Mouse (Mus musculus) neural tube, embryonic 11.5 days (tissue): ENCODE data around the gene Traf7. TPM values are rescaled to one million over a fixed set of nuclear protein-coding genes. Genes with fewer than 3 reads are reported as not detected.

Source experiments
- ATAC-seq: fragments of 200-750 bp; cut with Nextera tagmentation; 2 replicates; pipeline ENCODE4 v1.8.0; 2017; ENCODE audit warnings: moderate number of reproducible peaks, mild to moderate bottlenecking, moderate TSS enrichment, moderate library complexity; ENCODE audit not compliant: insufficient read depth, low FRiP score, low TSS enrichment
- DNase-seq: peaks from one replicate; pipeline ENCODE4 v3.0.0-alpha.2; 2015; ENCODE audit warnings: low spot score
- H3K27ac ChIP-seq: fragments of 300-500 bp; sonication (generic); 2 replicates; pipeline ENCODE4 v1.5.1; 2014; ENCODE audit warnings: low read depth, mild to moderate bottlenecking, low read length
- H3K27me3 ChIP-seq: fragments of 300-500 bp; sonication (generic); 2 replicates; pipeline ENCODE4 v1.6.1; 2014; ENCODE audit warnings: mild to moderate bottlenecking, low read length, mixed read lengths; ENCODE audit not compliant: control insufficient read depth, insufficient read depth
- H3K36me3 ChIP-seq: fragments of 300-500 bp; sonication (generic); 2 replicates; pipeline ENCODE4 v1.6.1; 2014; ENCODE audit warnings: mild to moderate bottlenecking, low read length, moderate library complexity, mixed read lengths; ENCODE audit not compliant: control insufficient read depth, insufficient read depth
- H3K4me1 ChIP-seq: fragments of 300-500 bp; sonication (generic); 2 replicates; pipeline ENCODE4 v1.6.1; 2014; ENCODE audit warnings: low read length, mixed read lengths; ENCODE audit not compliant: control insufficient read depth, insufficient read depth
- H3K4me2 ChIP-seq: fragments of 300-500 bp; sonication (generic); 2 replicates; pipeline ENCODE4 v1.6.1; 2014; ENCODE audit warnings: low read depth, mild to moderate bottlenecking, moderate library complexity
- H3K4me3 ChIP-seq: fragments of 300-500 bp; sonication (generic); 2 replicates; pipeline ENCODE4 v1.5.1; 2014; ENCODE audit warnings: low read depth, low read length
- H3K9ac ChIP-seq: fragments of 300-500 bp; sonication (generic); 2 replicates; pipeline ENCODE4 v1.6.1; 2014; ENCODE audit warnings: mild to moderate bottlenecking, low read length
- H3K9me3 ChIP-seq: fragments of 300-500 bp; sonication (generic); 2 replicates; pipeline ENCODE4 v1.6.1; 2016; ENCODE audit warnings: low read length; ENCODE audit not compliant: control insufficient read depth
- WGBS: fragments of 180-500 bp; shearing (Covaris S2); extraction: QIAGEN DNeasy Blood & Tissue Kit; methylation state at CpG from one replicate; pipeline ENCODE4 v1.1.7; 2014; 5-methylcytosine and 5-hydroxymethylcytosine counted together
- polyA plus RNA-seq: library from polyadenylated mRNA; unstranded; fragments of >200 nt; fragmentation: Nextera tagmentation; extraction: Ambion mirVana; gene quantifications from 2 replicates; pipeline ENCODE4 v1.2.1, GENCODE M21; 2014

The Traf7 gene
- polyA plus RNA-seq, 1 experiment from 2014 or later, result 88.1 TPM

DNA sequence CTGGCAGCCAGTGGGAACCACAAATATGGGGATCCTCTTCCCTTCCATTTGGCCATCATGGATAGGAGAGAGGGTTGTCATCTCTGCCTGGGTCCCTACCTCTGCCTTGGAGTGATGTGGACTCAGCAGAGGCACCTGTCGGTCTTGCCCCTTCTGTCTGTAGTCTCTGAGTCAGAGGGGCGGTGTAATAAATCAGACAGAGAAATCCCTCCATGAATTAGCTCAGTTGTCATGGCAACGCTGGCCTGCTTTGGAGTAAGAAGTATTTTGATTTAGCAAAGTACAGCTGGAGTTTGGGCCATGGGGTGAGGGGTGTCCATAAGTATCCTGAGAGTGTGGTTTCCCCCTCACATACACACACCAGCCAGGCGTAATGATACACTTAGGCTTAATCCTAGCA lies 37.3 kb downstream of the Traf7 start:
- H3K4me2 ChIP-seq, result peak overlapping the region; percentile 89; the same call in 1 of the 2 replicates
- H3K9me3 ChIP-seq, result no peaks in the 10 kb centered on the region
- DNase-seq, result no peak
- peaks cover 13% of the 10 kb centered on the region for H3K4me1 ChIP-seq
- no peaks in the 10 kb centered on the region for H3K36me3 ChIP-seq
- H3K27me3 ChIP-seq, result peaks cover 4% of the 10 kb centered on the region; the same call in 1 of the 2 replicates
- no peak overlapping the region for H3K27ac ChIP-seq
- no peak for ATAC-seq
- no peak overlapping the region for H3K4me3 ChIP-seq
- 72% methylated on average over 4 of the region's 4 CpGs for WGBS
- H3K9ac ChIP-seq, result no peak overlapping the region

DNA sequence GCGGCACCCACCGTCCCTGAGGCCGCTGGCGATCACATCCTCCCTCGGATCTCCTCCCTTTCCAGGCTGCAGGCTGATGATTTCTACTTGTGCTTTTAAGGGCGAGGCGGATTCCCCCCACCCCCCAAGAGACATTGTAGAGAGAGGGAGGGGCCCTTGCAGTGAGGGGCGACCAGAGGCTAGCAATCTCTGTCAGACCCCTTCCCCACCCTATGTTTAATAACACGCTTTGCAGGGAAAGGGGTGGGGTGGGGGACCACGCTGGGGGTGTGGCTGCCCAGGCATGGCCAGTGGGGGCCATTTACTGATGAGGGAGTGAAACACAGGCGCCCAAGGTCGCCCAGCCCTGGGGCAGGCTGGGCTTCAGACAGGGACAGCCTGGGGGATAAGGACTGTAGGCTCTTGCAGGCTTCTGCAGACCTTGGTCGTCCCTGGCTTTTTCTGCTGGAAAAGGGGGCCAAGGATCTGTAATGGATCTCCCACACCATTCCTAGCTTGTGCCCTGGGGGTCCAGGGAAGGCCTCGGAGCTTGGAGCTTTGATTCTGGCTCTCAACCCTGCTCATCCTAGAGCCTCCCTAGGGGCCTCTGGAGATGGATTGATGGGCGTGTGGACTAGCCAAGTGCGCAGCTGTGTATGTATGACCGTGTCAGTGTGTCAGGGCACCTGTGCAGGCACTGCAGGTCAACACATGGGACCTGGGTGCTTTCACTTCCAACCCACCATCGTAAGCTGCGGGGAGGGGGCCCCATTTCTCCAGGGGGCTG lies 38.3 kb downstream of the Traf7 start:
- WGBS, result 20% methylated on average over 17 of the region's 19 CpGs
- no peaks in the 10 kb centered on the region for H3K9me3 ChIP-seq
- H3K4me2 ChIP-seq, result peak overlapping the region; percentile 89
- H3K4me3 ChIP-seq, result peak overlapping the region; percentile 60
- H3K4me1 ChIP-seq, result peaks cover 13% of the 10 kb centered on the region
- DNase-seq, result peak; percentile 60
- ATAC-seq, result peak; percentile 37
- no peaks in the 10 kb centered on the region for H3K36me3 ChIP-seq
- peak overlapping the region; percentile 73 for H3K9ac ChIP-seq
- H3K27me3 ChIP-seq, result peaks cover 4% of the 10 kb centered on the region; the same call in 1 of the 2 replicates
- peak overlapping the region; percentile 76 for H3K27ac ChIP-seq

GRCm38 (mm10) chr17:24488662-24489264 lies 39.0 kb downstream of the Traf7 start:
- H3K27ac ChIP-seq, result peak overlapping the region; percentile 76
- peak overlapping the region; percentile 60 for H3K4me3 ChIP-seq
- under 1% methylated on average over 55 of the region's 81 CpGs for WGBS
- DNase-seq, result peak; percentile 68
- peaks cover 4% of the 10 kb centered on the region; the same call in 1 of the 2 replicates for H3K27me3 ChIP-seq
- peak overlapping the region; percentile 89 for H3K4me2 ChIP-seq
- H3K4me1 ChIP-seq, result peaks cover 13% of the 10 kb centered on the region
- peak overlapping the region; percentile 73 for H3K9ac ChIP-seq
- ATAC-seq, result peak; percentile 70
- H3K36me3 ChIP-seq, result no peaks in the 10 kb centered on the region
- H3K9me3 ChIP-seq, result no peaks in the 10 kb centered on the region

DNA sequence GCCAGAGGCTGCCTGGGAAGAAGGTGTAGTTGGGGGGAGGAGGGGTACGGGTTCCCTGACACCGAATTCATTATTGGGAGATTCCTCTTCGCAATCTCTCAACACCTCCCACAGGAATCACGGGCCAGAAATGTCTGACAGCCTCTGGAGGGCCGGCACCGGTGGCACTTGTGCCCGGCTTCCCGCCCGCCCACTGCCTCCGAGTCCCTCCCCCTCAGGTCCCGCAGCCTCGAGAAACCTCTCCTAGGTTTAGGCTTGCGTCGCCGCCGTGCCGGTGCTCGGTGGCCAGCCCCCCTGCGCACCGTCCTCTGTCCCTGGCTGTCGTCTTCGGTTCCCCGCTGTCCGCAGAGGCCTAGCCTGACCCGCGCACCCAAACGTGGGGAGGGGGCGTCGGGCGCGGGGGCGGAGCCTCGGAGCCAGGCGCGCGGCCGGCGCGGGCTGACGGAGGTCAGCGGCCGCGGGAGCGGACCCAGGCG lies 39.5 kb downstream of the Traf7 start, which contains the start of gene Caskin1:
TSS of gene Caskin1 (plus strand) at position 416 of the 476 bp plus-strand sequence.
- Histone ChIP-seq H3K4me1 (peaks cover 13% of the 10 kb centered on the region), H3K9me3 (no peaks in the 10 kb centered on the region), H3K27ac (peak within 1 kb of the TSS; percentile 76), H3K27me3 (peaks cover 4% of the 10 kb centered on the region; the same call in 1 of the 2 replicates), H3K4me3 (peak within 1 kb of the TSS; percentile 60), H3K9ac (peak within 1 kb of the TSS; percentile 73), H3K36me3 (no peaks in the 10 kb centered on the region), H3K4me2 (peak within 1 kb of the TSS; percentile 89)
- peak; percentile 72 for ATAC-seq
- DNase-seq, result peak; percentile 58
- WGBS, result 0% methylated on average over 45 of the region's 45 CpGs

DNA sequence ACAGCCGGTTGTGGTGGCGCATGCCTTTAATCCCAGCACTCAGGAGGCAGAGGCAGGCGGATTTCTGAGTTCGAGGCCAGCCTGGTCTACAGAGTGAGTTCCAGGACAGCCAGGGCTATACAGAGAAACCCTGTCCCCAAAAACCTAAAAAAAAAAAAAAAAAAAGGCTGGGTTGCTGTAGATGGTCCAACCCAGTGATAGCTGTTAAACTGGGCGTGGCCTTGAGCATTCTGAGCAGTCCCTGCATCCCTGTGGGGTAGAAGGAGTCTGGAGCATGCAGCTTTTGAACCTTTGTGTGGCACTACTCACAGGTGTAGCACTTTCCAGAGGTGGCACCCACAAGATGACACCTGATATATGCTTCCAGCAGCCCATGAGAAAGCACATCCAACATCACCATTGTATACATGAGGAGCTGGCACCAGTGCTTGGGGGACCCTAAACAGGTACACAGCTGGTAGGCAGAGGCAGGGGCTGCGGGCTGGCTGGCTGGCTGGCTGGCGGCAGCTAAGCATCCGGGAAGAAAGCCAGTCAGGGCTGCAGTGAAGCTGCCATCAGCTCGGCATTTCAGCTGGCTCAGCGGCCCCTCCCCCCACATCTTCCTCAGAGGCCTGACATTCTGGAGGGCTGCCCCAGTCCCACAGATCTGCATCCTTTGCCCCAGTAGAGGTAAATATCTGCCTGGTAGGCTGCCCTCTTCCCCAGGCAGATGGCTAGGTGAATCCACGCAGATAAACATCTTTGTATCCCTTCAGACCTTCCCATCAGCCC lies 42.5 kb downstream of the Traf7 start:
- Histone ChIP-seq H3K9me3 (no peaks in the 10 kb centered on the region), H3K4me3 (no peak overlapping the region), H3K4me1 (peaks cover 12% of the 10 kb centered on the region), H3K27ac (no peak overlapping the region), H3K27me3 (peaks cover 4% of the 10 kb centered on the region; the same call in 1 of the 2 replicates), H3K36me3 (no peaks in the 10 kb centered on the region), H3K9ac (no peak overlapping the region; the same call in 1 of the 2 replicates), H3K4me2 (no peak overlapping the region)
- 50% methylated on average over 11 of the region's 11 CpGs for WGBS
- ATAC-seq (no peak), DNase-seq (no peak)

GRCm38 (mm10) chr17:24483495-24483894 lies 44.2 kb downstream of the Traf7 start:
- Histone ChIP-seq H3K27me3 (peaks cover 4% of the 10 kb centered on the region; the same call in 1 of the 2 replicates), H3K4me2 (no peak overlapping the region), H3K4me3 (no peak overlapping the region), H3K9me3 (no peaks in the 10 kb centered on the region), H3K27ac (no peak overlapping the region), H3K9ac (no peak overlapping the region), H3K4me1 (no peaks in the 10 kb centered on the region), H3K36me3 (no peaks in the 10 kb centered on the region)
- ATAC-seq, result no peak
- DNase-seq, result no peak
- WGBS, result 72% methylated on average over 3 of the region's 3 CpGs

DNA sequence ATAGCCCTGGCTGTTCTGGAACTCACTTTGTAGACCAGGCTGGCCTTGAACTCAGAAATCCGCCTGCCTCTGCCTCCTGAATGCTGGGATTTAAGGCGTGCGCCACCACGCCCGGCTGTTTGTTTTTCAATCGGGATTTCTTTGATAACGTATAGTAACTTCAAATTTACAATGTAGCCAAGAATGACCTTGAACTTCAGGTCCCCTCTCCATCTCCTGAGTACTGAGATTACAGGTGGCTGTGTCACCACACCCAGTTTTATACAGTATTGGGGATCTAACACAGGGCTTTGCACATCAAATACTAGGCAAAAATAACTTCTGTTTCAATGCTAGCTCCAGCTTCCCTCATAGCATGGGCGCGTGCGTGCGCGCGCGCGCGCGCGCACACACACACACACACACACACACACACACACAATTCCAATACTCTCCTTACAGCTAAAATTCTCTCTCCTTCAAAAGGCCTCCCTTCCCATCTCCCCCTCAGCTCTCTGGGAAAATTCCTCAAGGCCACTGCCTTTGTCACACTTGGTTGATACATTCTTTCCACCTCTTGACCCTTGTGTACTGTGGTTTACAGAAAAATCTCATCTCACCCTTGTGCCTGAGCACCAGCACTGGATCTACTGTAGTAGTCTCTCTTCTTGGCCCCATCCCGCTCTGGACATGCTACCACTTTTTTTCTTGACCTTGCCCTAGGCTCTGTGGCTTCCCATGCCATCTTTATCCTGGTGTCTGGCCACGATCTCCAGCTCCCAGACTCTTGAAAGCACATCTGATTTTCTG lies 46.5 kb downstream of the Traf7 start:
- ATAC-seq (no peak), DNase-seq (no peak)
- peaks cover 4% of the 10 kb centered on the region; the same call in 1 of the 2 replicates for H3K36me3 ChIP-seq
- H3K4me3 ChIP-seq, result no peak overlapping the region
- H3K27ac ChIP-seq, result no peak overlapping the region
- no peaks in the 10 kb centered on the region for H3K9me3 ChIP-seq
- 95% methylated on average over 20 of the region's 20 CpGs for WGBS
- no peak overlapping the region for H3K9ac ChIP-seq
- no peaks in the 10 kb centered on the region for H3K27me3 ChIP-seq
- no peak overlapping the region for H3K4me2 ChIP-seq
- H3K4me1 ChIP-seq, result peaks cover 4% of the 10 kb centered on the region
